Mouse (Mus musculus): ENCODE data around the gene Gm7534. TPM values are rescaled to one million over a fixed set of nuclear protein-coding genes. Genes with fewer than 3 reads are reported as not detected.

The Gm7534 gene
- total and polyA plus RNA-seq, 3 experiments, result not detected

GRCm38 (mm10) chr4:134203340-134203896 is 614 bp upstream of the Gm7534 start:
- H3K27me3 ChIP-seq (ENCODE audit: control insufficient read depth in 1 of 2, insufficient read depth in 2 of 2, low read length in 2 of 2), result peaks cover 0 to 2% of the 10 kb centered on the region in 2 experiments; a peak in 2 of 4 replicates
- no peak for DNase-seq (ENCODE audit: low read depth, low spot score)
- TF ChIP-seq TAL1 (IDR thresholded peaks at IDR 0.05; ENCODE audit: low read length) (no peak), MAFK (IDR thresholded peaks at IDR 0.05; ENCODE audit: borderline replicate concordance, low read depth, low read length) (no peak), ZKSCAN1 (IDR thresholded peaks at IDR 0.05; ENCODE audit: low read depth, low read length) (no peak), TCF12 (IDR thresholded peaks at IDR 0.05; ENCODE audit: low read depth, low read length) (no peak), MYB (IDR thresholded peaks at IDR 0.05; ENCODE audit: low read depth, low read length) (no peak), MAX (IDR thresholded peaks at IDR 0.05; ENCODE audit: low read length) (no peak), USF2 (IDR thresholded peaks at IDR 0.05; ENCODE audit: borderline replicate concordance in 1 of 2, insufficient read depth in 1 of 2, low read depth in 1 of 2, low read length in 2 of 2) (no peak), MEF2A (IDR thresholded peaks at IDR 0.05; ENCODE audit: extremely low read depth, insufficient replicate concordance, low read depth, low read length, poor library complexity, severe bottlenecking) (no peak), RCOR1 (IDR thresholded peaks at IDR 0.05; ENCODE audit: low read depth, low read length) (no peak), NRF1 (IDR thresholded peaks at IDR 0.05; ENCODE audit: insufficient read depth, low read depth, low read length, poor library complexity, severe bottlenecking) (no peak)
- H3K9me3 ChIP-seq (replicated peaks; ENCODE audit: insufficient read depth, low read length), result no peaks in the 10 kb centered on the region
- no peaks in the 10 kb centered on the region for H3K4me1 ChIP-seq (ENCODE audit: control insufficient read depth in 1 of 2, insufficient read depth in 2 of 2, low read length in 2 of 2)
- no peak overlapping the region for H3K27ac ChIP-seq (ENCODE audit: control insufficient read depth, low read depth, low read length)
- H3K79me2 ChIP-seq (ENCODE audit: control insufficient read depth, insufficient read depth, low read length, poor library complexity), result no peaks in the 10 kb centered on the region
- H3K4me3 ChIP-seq (ENCODE audit: control insufficient read depth in 1 of 2, insufficient read depth in 1 of 2, low read depth in 2 of 2, low read length in 2 of 2), result no peak overlapping the region
- H3K36me3 ChIP-seq (ENCODE audit: control insufficient read depth in 1 of 2, insufficient read depth in 2 of 2, low read length in 2 of 2), result no peaks in the 10 kb centered on the region
- no peak overlapping the region for H3K9ac ChIP-seq (ENCODE audit: control insufficient read depth, low read depth, low read length, poor library complexity, severe bottlenecking)

- Histone ChIP-seq H3K4me1 (ENCODE audit: control insufficient read depth in 1 of 2, insufficient read depth in 2 of 2, low read length in 2 of 2) (no peaks in the 10 kb centered on the region), H3K4me3 (ENCODE audit: control insufficient read depth in 1 of 2, insufficient read depth in 1 of 2, low read depth in 2 of 2, low read length in 2 of 2) (no peak overlapping the region), H3K9me3 (replicated peaks; ENCODE audit: insufficient read depth, low read length) (no peaks in the 10 kb centered on the region), H3K36me3 (ENCODE audit: control insufficient read depth in 1 of 2, insufficient read depth in 2 of 2, low read length in 2 of 2) (no peaks in the 10 kb centered on the region), H3K79me2 (ENCODE audit: control insufficient read depth, insufficient read depth, low read length, poor library complexity) (no peaks in the 10 kb centered on the region), H3K9ac (ENCODE audit: control insufficient read depth, low read depth, low read length, poor library complexity, severe bottlenecking) (no peak overlapping the region), H3K27me3 (ENCODE audit: control insufficient read depth in 1 of 2, insufficient read depth in 2 of 2, low read length in 2 of 2) (no peaks in the 10 kb centered on the region), H3K27ac (ENCODE audit: control insufficient read depth, low read depth, low read length) (no peak overlapping the region)
- TF ChIP-seq TAL1 (IDR thresholded peaks at IDR 0.05; ENCODE audit: low read length) (no peak), POLR2AphosphoS2 (IDR thresholded peaks at IDR 0.05; ENCODE audit: low read length) (no peak), MAZ (IDR thresholded peaks at IDR 0.05; ENCODE audit: low read depth, low read length) (no peak), ZMIZ1 (IDR thresholded peaks at IDR 0.05; ENCODE audit: low read depth, low read length) (no peak), ELF1 (IDR thresholded peaks at IDR 0.05; ENCODE audit: low read depth, low read length) (no peak), CTCF (IDR thresholded peaks at IDR 0.05 in 2 of 3, conservative IDR thresholded peaks at IDR 0.05 in 1 of 3; ENCODE audit: control insufficient read depth in 1 of 3, insufficient read depth in 1 of 3, low read depth in 2 of 3, low read length in 3 of 3, poor library complexity in 1 of 3, severe bottlenecking in 1 of 3) (no peak), POLR2A (IDR thresholded peaks at IDR 0.05; ENCODE audit: control insufficient read depth in 1 of 2, insufficient read depth in 1 of 2, low read depth in 1 of 2, low read length in 2 of 2, poor library complexity in 1 of 2) (no peak), ZKSCAN1 (IDR thresholded peaks at IDR 0.05; ENCODE audit: low read depth, low read length) (no peak), JUND (IDR thresholded peaks at IDR 0.05; ENCODE audit: low read depth, low read length) (no peak), MAX (IDR thresholded peaks at IDR 0.05; ENCODE audit: low read length) (no peak), GABPA (IDR thresholded peaks at IDR 0.05; ENCODE audit: low read depth, low read length) (no peak), MEF2A (IDR thresholded peaks at IDR 0.05; ENCODE audit: extremely low read depth, insufficient replicate concordance, low read depth, low read length, poor library complexity, severe bottlenecking) (no peak)
- DNase-seq (ENCODE audit: low read depth, low spot score), result no peak
Measured at GRCm38 (mm10) chr4:134199371-134199770, 3.4 kb downstream of the Gm7534 start.

Data from MEL (cell line).